Mouse (Mus musculus) spleen, embryonic (tissue): Measurements from ENCODE around the gene Pcyt1a.

ENCODE experiments used
- CTCF ChIA-PET: fragments of 350-600 bp; sonication (Branson Sonifier 250); formaldehyde crosslinking; loops from one replicate; lab custom pipeline; 2022; lab: Charles Lee

The Pcyt1a gene

GRCm38 (mm10) chr16:32508506-32509065 is 77.9 kb downstream of the Pcyt1a start:
- CTCF ChIA-PET, result interaction anchor here (0.8 kb wide), 1 partner anchor 117 kb away, joined by 4 read pairs; no protein-coding TSS in a partner anchor

GRCm38 (mm10) chr16:32509066-32509942 is 78.6 kb downstream of the Pcyt1a start:
- CTCF ChIA-PET, result no interaction called here

GRCm38 (mm10) chr16:32510399-32511337 is 79.9 kb downstream of the Pcyt1a start:
- CTCF ChIA-PET, result interaction anchor here (0.6 kb wide), 1 partner anchor 28 kb away, joined by 4 read pairs; no protein-coding TSS in a partner anchor

- CTCF ChIA-PET, result interaction anchor here (0.6 kb wide), 1 partner anchor 27 kb away, joined by 4 read pairs; no protein-coding TSS in a partner anchor
Measured at GRCm38 (mm10) chr16:32511338-32511734, 80.6 kb downstream of the Pcyt1a start.

GRCm38 (mm10) chr16:32511827-32512490 is 81.2 kb downstream of the Pcyt1a start:
- CTCF ChIA-PET, result no interaction called here

- CTCF ChIA-PET, result no interaction called here
Measured at GRCm38 (mm10) chr16:32512921-32513320, 82.2 kb downstream of the Pcyt1a start.

- CTCF ChIA-PET, result no interaction called here
Measured at GRCm38 (mm10) chr16:32513401-32513800, 82.7 kb downstream of the Pcyt1a start.

GRCm38 (mm10) chr16:32513948-32514347 is 83.2 kb downstream of the Pcyt1a start:
- CTCF ChIA-PET, result no interaction called here

GRCm38 (mm10) chr16:32516006-32516962 is 85.6 kb downstream of the Pcyt1a start:
- CTCF ChIA-PET, result no interaction called here

GRCm38 (mm10) chr16:32517785-32518481 is 87.2 kb downstream of the Pcyt1a start:
- CTCF ChIA-PET, result interaction anchor here (0.6 kb wide), 2 partner anchors 17 to 1090 kb away, joined by 3 to 6 read pairs; no protein-coding TSS in a partner anchor

- CTCF ChIA-PET, result interaction anchor here (0.6 kb wide), 1 partner anchor 14 kb away, joined by 3 read pairs; no protein-coding TSS in a partner anchor
Measured at GRCm38 (mm10) chr16:32519656-32520371, 89.1 kb downstream of the Pcyt1a start.

GRCm38 (mm10) chr16:32520372-32520748 is 89.6 kb downstream of the Pcyt1a start:
- CTCF ChIA-PET, result interaction anchor here (0.6 kb wide), 1 partner anchor 14 kb away, joined by 3 read pairs; no protein-coding TSS in a partner anchor

- CTCF ChIA-PET, result no interaction called here
Measured at GRCm38 (mm10) chr16:32522578-32523194, 92.0 kb downstream of the Pcyt1a start.

- CTCF ChIA-PET, result no interaction called here
Measured at GRCm38 (mm10) chr16:32523462-32524243, 92.9 kb downstream of the Pcyt1a start.

GRCm38 (mm10) chr16:32524244-32524615 is 93.5 kb downstream of the Pcyt1a start:
- CTCF ChIA-PET, result no interaction called here
